Mouse (Mus musculus) lung, embryonic 15.5 days (tissue): ENCODE measurements around the gene Rasl10a. TPM values are rescaled to one million over a fixed set of nuclear protein-coding genes. Genes with fewer than 3 reads are reported as not detected.

ENCODE experiments used
- microRNA-seq: library from miRNA; unstranded; fragments of <30 nt; microRNA quantifications from one replicate; pipeline ENCODE4, GENCODE M21; 2016
- polyA plus RNA-seq: library from polyadenylated mRNA; unstranded; fragments of >200 nt; fragmentation: Nextera tagmentation; extraction: Ambion mirVana; gene quantifications from 2 replicates; pipeline ENCODE4 v1.2.1, GENCODE M21; 2015

Gene Rasl10a
- polyA plus RNA-seq, 1 experiment from 2014 or later, result 0.57 TPM

Small RNAs within 50 kb of the gene (microRNA-seq; reads per million reads assigned to microRNA genes)
- gene Gm47296, result not detected

Other genes with a start within 250 kb of the Rasl10a start
- gene Nf2, start 208.6 kb upstream of the Rasl10a start, polyA plus RNA-seq, result 44.3 and 46.3 TPM in 2 replicates
- gene Nipsnap1, start 184.2 kb upstream of the Rasl10a start, polyA plus RNA-seq, result 36.9 and 37.8 TPM in 2 replicates
- gene Thoc5, start 162.8 kb upstream of the Rasl10a start, polyA plus RNA-seq, result 32.8 and 34.3 TPM in 2 replicates
- gene Nefh, start 110.1 kb upstream of the Rasl10a start, polyA plus RNA-seq, result 0.26 TPM in 2 replicates
- gene Ap1b1, start 71.3 kb upstream of the Rasl10a start, polyA plus RNA-seq, result 44.0 and 50.5 TPM in 2 replicates
- gene Gas2l1, start 7.2 kb downstream of the Rasl10a start, polyA plus RNA-seq, result 27.1 and 29.1 TPM in 2 replicates
- 26.3 and 31.2 TPM in 2 replicates for gene Rhbdd3, start 40.8 kb downstream of the Rasl10a start, polyA plus RNA-seq
- 778 and 796 TPM in 2 replicates for gene Ewsr1, start 41.1 kb downstream of the Rasl10a start, polyA plus RNA-seq
- 54.3 and 55.6 TPM in 2 replicates for gene Emid1, start 94.1 kb downstream of the Rasl10a start, polyA plus RNA-seq
- 18.1 and 18.4 TPM in 2 replicates for gene Kremen1, start 203.4 kb downstream of the Rasl10a start, polyA plus RNA-seq